Mouse (Mus musculus): ENCODE data around the gene Leo1. TPM values are rescaled to one million over a fixed set of nuclear protein-coding genes. Genes with fewer than 3 reads are reported as not detected.

Gene Leo1
- polyA plus RNA-seq, 1 experiment, result 12.9 TPM

GRCm38 (mm10) chr9:75424358-75425150 is 16.8 kb upstream of the Leo1 start:
- no peak overlapping the region for H3K27ac ChIP-seq (ENCODE audit: insufficient read depth, low read depth, low read length)

GRCm38 (mm10) chr9:75425796-75426391 is 15.4 kb upstream of the Leo1 start:
- no peak for TF ChIP-seq POLR2A (IDR thresholded peaks at IDR 0.05; ENCODE audit: borderline replicate concordance, low read depth, low read length)
- no peak for TF ChIP-seq CTCF (IDR thresholded peaks at IDR 0.05; ENCODE audit: low read depth, low read length)
- H3K27ac ChIP-seq (ENCODE audit: insufficient read depth, low read depth, low read length), result no peak overlapping the region
- H3K4me3 ChIP-seq (ENCODE audit: insufficient read depth, low read length), result no peak overlapping the region
- peaks cover 21% of the 10 kb centered on the region for H3K4me1 ChIP-seq (ENCODE audit: control insufficient read depth, insufficient read depth, low read length)

More at GRCm38 (mm10) chr9:75424358-75425150, 16.8 kb upstream of the Leo1 start:
- Histone ChIP-seq H3K4me3 (ENCODE audit: insufficient read depth, low read length) (no peak overlapping the region), H3K4me1 (ENCODE audit: control insufficient read depth, insufficient read depth, low read length) (peaks cover 21% of the 10 kb centered on the region)
- TF ChIP-seq CTCF (IDR thresholded peaks at IDR 0.05; ENCODE audit: low read depth, low read length) (no peak), POLR2A (IDR thresholded peaks at IDR 0.05; ENCODE audit: borderline replicate concordance, low read depth, low read length) (no peak)

GRCm38 (mm10) chr9:75427366-75428273 is 13.7 kb upstream of the Leo1 start:
- peaks cover 21% of the 10 kb centered on the region for H3K4me1 ChIP-seq (ENCODE audit: control insufficient read depth, insufficient read depth, low read length)
- TF ChIP-seq CTCF (IDR thresholded peaks at IDR 0.05; ENCODE audit: low read depth, low read length) (no peak), POLR2A (IDR thresholded peaks at IDR 0.05; ENCODE audit: borderline replicate concordance, low read depth, low read length) (no peak)
- H3K4me3 ChIP-seq (ENCODE audit: insufficient read depth, low read length), result no peak overlapping the region
- no peak overlapping the region for H3K27ac ChIP-seq (ENCODE audit: insufficient read depth, low read depth, low read length)

GRCm38 (mm10) chr9:75428274-75428600 is 13.1 kb upstream of the Leo1 start:
- Histone ChIP-seq H3K27ac (ENCODE audit: insufficient read depth, low read depth, low read length) (no peak overlapping the region), H3K4me3 (ENCODE audit: insufficient read depth, low read length) (no peak overlapping the region), H3K4me1 (ENCODE audit: control insufficient read depth, insufficient read depth, low read length) (peaks cover 24% of the 10 kb centered on the region)
- TF ChIP-seq POLR2A (IDR thresholded peaks at IDR 0.05; ENCODE audit: borderline replicate concordance, low read depth, low read length) (no peak), CTCF (IDR thresholded peaks at IDR 0.05; ENCODE audit: low read depth, low read length) (no peak)

- Histone ChIP-seq H3K27ac (ENCODE audit: insufficient read depth, low read depth, low read length) (no peak overlapping the region), H3K4me1 (ENCODE audit: control insufficient read depth, insufficient read depth, low read length) (peaks cover 31% of the 10 kb centered on the region), H3K4me3 (ENCODE audit: insufficient read depth, low read length) (no peak overlapping the region)
- TF ChIP-seq CTCF (IDR thresholded peaks at IDR 0.05; ENCODE audit: low read depth, low read length), result no peak
- no peak for TF ChIP-seq POLR2A (IDR thresholded peaks at IDR 0.05; ENCODE audit: borderline replicate concordance, low read depth, low read length)
Measured at GRCm38 (mm10) chr9:75429040-75429439, 12.3 kb upstream of the Leo1 start.

GRCm38 (mm10) chr9:75429657-75430056 is 11.7 kb upstream of the Leo1 start:
- TF ChIP-seq POLR2A (IDR thresholded peaks at IDR 0.05; ENCODE audit: borderline replicate concordance, low read depth, low read length) (no peak), CTCF (IDR thresholded peaks at IDR 0.05; ENCODE audit: low read depth, low read length) (no peak)
- H3K4me3 ChIP-seq (ENCODE audit: insufficient read depth, low read length), result no peak overlapping the region
- H3K27ac ChIP-seq (ENCODE audit: insufficient read depth, low read depth, low read length), result no peak overlapping the region
- peaks cover 32% of the 10 kb centered on the region for H3K4me1 ChIP-seq (ENCODE audit: control insufficient read depth, insufficient read depth, low read length)

- H3K4me3 ChIP-seq (ENCODE audit: insufficient read depth, low read length), result no peak overlapping the region
- TF ChIP-seq POLR2A (IDR thresholded peaks at IDR 0.05; ENCODE audit: borderline replicate concordance, low read depth, low read length), result no peak
- no peak for TF ChIP-seq CTCF (IDR thresholded peaks at IDR 0.05; ENCODE audit: low read depth, low read length)
Measured at GRCm38 (mm10) chr9:75430822-75431621, 10.3 kb upstream of the Leo1 start.

GRCm38 (mm10) chr9:75432694-75433093 is 8.6 kb upstream of the Leo1 start:
- Histone ChIP-seq H3K4me3 (ENCODE audit: insufficient read depth, low read length) (no peak overlapping the region), H3K4me1 (ENCODE audit: control insufficient read depth, insufficient read depth, low read length) (peaks cover 36% of the 10 kb centered on the region), H3K27ac (ENCODE audit: insufficient read depth, low read depth, low read length) (peak overlapping the region; percentile 83)
- TF ChIP-seq POLR2A (IDR thresholded peaks at IDR 0.05; ENCODE audit: borderline replicate concordance, low read depth, low read length), result no peak

More at GRCm38 (mm10) chr9:75430822-75431621, 10.3 kb upstream of the Leo1 start:
- Histone ChIP-seq H3K4me1 (ENCODE audit: control insufficient read depth, insufficient read depth, low read length) (peaks cover 40% of the 10 kb centered on the region), H3K27ac (ENCODE audit: insufficient read depth, low read depth, low read length) (no peak overlapping the region)

GRCm38 (mm10) chr9:75434172-75434793 is 7.0 kb upstream of the Leo1 start:
- Histone ChIP-seq H3K4me1 (ENCODE audit: control insufficient read depth, insufficient read depth, low read length) (peaks cover 38% of the 10 kb centered on the region), H3K4me3 (ENCODE audit: insufficient read depth, low read length) (peak overlapping the region; percentile 51), H3K27ac (ENCODE audit: insufficient read depth, low read depth, low read length) (peak overlapping the region; percentile 93)
- TF ChIP-seq CTCF (IDR thresholded peaks at IDR 0.05; ENCODE audit: low read depth, low read length) (peak; percentile 56; the same call in 1 of the 2 replicates), POLR2A (IDR thresholded peaks at IDR 0.05; ENCODE audit: borderline replicate concordance, low read depth, low read length) (no peak)

All from bone marrow macrophage, adult 2 months (primary cell).